In the genomic region with DNA sequence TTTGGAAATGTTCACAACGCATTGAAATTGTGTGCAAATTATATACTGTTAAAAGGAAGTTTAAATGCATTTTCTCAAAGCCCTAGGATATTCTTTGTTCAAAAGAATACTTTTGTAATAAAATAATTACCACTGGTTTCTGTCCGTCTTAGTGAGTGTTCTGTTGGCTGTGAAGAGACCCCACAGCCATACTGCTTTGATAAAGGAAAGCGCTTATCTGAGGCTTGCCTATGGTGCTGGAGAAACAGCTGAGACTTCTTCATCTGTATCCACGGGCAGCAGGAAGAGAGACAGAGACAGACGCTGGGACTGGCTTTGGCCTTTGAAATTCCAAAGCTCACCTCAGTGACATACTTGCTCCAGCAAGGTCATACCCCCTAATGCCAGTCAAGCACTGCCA, we compare ENCODE assay signal across 15 mouse cellular contexts.
"Had no signal": no experiment of that assay in that cellular context is flagged by ENCODE, and none has a peak within 500 bp of the region (broad histone marks: within the 10 kb centered on the region; RNA-seq: fewer than 3 reads in every experiment).

No protein-coding gene starts in this region.

- H3K9ac ChIP-seq: kidney, embryonic 15.5 days; limb, embryonic 13.5 days; neural tube, embryonic 12.5 days; stomach, embryonic 15.5 days had no signal

- H3K27me3 ChIP-seq: kidney, embryonic 15.5 days; limb, embryonic 13.5 days; neural tube, embryonic 12.5 days; stomach, embryonic 15.5 days had no signal

- H3K4me3 ChIP-seq: kidney, embryonic 15.5 days; limb, embryonic 13.5 days; midbrain, embryonic 10.5 days; neural tube, embryonic 12.5 days; stomach, embryonic 15.5 days had no signal

- H3K27ac ChIP-seq: kidney, embryonic 15.5 days; limb, embryonic 13.5 days; midbrain, embryonic 10.5 days; neural tube, embryonic 12.5 days; stomach, embryonic 15.5 days had no signal

- H3K4me2 ChIP-seq: kidney, embryonic 15.5 days; limb, embryonic 13.5 days; neural tube, embryonic 12.5 days; stomach, embryonic 15.5 days had no signal

- H3K9me3 ChIP-seq: kidney, embryonic 15.5 days; limb, embryonic 13.5 days; midbrain, embryonic 10.5 days; neural tube, embryonic 12.5 days; stomach, embryonic 15.5 days had no signal

- DNase-seq: kidney, adult 2 months; kidney, postnatal 14 days; left cerebral cortex, postnatal 4 days; lung, adult 2 months; lung, postnatal 36 days; midbrain, embryonic 14.5 days; right cerebral cortex, postnatal 4 days; thymus, postnatal 4 days had no signal

- ATAC-seq: intestine, embryonic 16.5 days; lung, postnatal 0 days had no signal

- H3K36me3 ChIP-seq: kidney, embryonic 15.5 days; limb, embryonic 13.5 days; midbrain, embryonic 10.5 days; neural tube, embryonic 12.5 days; stomach, embryonic 15.5 days had no signal
